Mouse (Mus musculus): ENCODE measurements around the gene Siae.
A peak's percentile ranks its signal among the peaks of the same experiment; 100 is the strongest.

DNA sequence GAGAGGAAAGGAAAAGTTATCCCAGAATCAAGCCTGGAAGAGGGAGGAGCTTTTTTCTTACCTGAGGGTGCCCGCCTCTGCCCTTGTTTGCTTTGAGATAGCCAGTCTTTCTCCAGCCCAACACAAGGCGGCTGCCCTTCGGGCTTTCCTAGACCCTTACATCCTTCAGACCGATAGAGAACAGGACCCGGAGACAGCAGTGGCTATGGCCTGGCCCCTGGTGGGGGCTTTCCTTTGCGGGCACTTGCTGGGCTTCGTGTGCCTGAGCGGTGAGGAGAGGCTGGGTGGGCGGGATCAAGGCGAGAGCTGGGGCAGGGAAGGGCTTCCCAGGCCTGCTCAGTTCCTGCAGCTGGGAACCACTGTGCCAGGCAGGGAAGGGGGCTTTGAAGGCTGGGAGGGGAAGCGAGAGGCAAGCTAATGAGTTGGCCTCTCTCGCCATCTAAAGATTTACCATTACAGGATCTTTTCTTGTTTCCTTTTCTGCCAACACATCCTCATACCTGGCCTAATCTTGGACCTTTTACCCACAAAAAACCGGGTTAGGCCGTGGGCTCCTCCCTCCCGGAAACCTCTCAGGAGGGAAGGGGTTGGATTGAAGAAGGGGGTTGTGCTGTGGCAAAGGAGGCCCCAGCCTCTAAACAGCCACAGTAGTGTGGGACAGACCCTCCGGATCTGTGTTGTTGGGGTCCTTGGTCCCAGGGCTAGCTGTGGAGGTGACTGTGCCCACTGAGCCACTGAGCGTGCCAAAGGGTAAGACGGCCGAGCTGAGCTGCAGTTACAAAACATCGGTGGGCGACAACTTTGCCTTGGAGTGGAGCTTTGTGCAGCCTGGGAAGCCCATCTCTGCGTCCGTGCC lies 16.1 kb upstream of the Siae start, which contains the start of gene Vsig2:
- TF ChIP-seq CTCF (IDR thresholded peaks at IDR 0.05; ENCODE audit: control insufficient read depth, insufficient read depth, low read length) (no peak), POLR2A (IDR thresholded peaks at IDR 0.05; ENCODE audit: borderline replicate concordance, control insufficient read depth, low read depth, low read length) (0 out of 2 replicates have a peak, but pooled peaks have one; percentile 12)

Measured in bone marrow, adult 2 months (tissue).